Mouse (Mus musculus) R1 (cell line): Measurements from ENCODE around the gene Rabep2.

ENCODE experiments used
- DNase-seq: peaks from one replicate; pipeline ENCODE4 v3.0.0-alpha.2; 2018; ENCODE audit warnings: low read depth, low spot score

Gene Rabep2

DNA sequence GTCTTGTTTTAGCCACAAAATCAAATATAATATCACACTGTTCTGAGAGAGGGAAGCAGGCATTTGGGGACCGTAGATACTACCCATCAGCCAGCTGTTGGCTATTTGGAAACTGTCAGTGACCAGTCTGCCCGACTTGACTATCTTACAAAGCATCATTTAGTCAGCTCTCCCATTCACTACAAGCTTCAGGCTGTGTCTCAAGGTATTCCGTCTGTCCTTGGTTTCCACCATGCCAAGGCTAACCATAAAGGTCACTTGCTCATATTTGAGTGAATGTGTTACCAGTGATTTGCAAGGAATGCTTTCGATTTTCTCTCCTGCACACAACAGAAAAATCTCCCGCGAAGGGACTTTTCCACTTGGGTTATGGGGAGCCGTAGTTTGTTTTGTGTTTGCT lies 6.2 kb downstream of the Rabep2 start:
- DNase-seq = no peak

DNA sequence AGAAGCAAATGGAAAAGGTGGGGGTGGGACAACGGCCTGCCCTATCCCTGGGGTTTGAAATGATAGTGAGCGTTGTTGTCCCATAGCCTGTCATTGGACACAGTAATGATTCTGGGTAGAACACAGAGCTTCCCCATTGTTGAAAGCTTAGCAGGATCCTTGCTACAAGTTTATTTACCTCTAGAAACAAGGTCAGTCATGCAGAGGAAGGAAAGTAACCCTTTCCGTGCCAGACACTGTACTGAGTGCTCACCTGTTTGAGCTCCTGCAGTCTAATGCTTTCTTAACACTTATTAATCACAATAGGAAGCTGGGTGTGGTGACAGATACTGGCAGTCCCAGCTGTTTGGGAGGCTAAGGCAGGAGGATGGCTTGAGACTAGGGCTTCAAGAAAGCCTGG lies 7.2 kb downstream of the Rabep2 start:
- DNase-seq = peak; percentile 64

DNA sequence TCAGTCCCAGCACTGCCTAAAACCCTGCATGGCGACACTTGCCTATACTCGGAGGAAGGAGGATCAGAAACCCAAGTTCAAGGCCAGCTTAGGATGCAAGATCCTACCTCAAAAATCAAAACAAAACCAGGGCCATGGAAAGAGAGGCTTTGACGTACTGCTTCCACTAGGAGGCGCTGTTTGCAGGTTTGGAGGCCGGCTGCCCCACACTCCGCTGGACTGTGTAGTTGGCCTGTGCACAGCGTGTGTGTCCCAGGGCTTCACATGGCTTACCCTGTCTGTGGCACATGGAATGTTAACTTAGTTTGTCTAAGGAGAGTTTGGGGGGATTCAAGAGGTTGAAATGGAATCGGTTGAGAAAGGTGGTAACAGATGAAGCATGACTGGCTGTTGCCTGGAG lies 8.3 kb downstream of the Rabep2 start:
- peak; percentile 70 for DNase-seq

DNA sequence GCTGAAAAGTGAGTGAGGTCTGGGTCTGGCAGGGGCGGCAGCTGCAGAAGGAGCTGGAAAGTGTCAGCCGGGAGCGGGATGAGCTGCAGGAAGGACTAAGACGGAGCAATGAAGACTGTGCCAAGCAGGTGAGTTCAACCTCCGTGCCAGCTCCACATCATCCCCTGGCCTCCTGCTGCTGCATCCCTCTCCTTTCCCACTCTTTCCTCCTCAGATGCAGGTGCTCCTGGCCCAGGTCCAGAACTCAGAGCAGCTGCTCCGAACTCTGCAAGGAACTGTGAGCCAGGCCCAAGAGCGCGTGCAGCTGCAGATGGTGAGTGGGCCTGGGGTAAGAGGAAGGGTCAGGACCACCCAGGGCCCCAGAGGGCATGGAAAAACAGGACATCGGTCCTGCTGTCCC lies 11.6 kb downstream of the Rabep2 start:
- DNase-seq = no peak

DNA sequence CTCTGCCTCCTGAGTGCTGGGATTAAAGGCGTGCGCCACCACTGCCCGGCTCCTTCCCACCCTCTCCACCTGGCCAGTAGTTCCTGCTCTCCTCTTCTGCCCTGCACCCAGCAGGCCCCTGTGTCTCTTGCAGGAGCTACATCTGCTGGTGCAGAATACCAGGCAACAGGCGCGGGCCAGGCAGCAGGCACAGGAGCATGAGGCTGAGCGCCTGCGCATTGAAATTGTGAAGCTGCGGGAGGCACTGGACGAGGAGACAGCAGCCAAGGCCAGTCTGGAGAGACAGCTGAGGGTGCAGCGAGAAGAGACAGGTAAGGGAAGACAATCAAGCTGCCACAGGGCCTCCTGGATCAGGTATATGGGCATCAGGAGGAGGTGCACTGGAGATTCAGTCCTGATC lies 15.4 kb downstream of the Rabep2 start:
- DNase-seq = no peak

DNA sequence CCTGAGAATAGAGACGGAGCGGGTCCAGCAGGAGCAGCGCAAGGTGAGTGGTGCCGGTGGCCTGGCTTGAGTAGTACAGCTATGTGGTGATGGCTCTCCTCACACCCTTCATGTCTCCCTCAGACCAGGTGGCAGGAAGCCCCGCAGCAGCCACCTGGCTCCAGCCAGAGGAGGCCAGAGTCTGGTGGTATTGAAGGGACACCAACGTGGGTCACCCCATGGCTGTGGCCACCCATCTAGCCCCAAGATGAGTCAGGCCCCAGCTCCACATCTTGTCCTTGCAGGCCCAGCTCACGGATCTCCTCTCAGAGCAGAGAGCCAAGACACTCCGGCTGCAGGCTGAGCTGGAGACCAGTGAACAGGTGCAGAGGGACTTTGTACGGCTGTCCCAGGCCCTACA lies 16.0 kb downstream of the Rabep2 start:
- DNase-seq = no peak

DNA sequence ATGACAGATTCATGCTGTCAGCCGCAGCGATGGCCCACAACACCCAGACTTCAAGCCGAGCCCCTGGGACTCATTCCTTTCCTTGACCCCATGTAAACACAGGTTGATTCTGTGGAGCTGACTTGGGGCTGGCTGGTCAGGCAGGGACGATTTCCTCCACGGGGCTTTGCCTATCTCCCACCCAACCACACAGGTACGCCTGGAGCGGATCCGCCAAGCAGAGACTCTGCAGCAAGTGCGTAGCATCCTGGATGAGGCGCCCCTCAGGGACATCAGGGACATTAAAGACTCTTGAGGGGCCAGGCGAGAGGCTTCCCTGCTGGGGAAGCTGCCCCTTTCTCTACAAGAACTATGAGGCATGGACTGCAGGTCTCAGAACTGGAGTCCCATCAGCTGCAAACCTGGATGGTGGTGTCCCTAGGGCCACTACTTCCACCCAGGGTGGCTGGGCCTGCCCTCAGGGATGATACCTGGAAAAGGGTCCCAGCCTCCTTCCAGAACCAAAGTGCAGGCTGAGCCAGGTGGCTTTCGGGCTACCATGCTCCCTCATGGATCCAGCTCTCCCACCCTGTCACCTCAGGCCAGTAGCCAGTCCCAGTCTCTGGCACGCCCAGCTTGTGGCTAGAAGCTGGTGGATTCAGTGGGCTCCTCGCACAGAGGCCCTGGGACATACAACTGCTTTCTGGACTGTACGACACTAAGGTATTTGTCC lies 16.7 kb downstream of the Rabep2 start:
- DNase-seq = no peak

DNA sequence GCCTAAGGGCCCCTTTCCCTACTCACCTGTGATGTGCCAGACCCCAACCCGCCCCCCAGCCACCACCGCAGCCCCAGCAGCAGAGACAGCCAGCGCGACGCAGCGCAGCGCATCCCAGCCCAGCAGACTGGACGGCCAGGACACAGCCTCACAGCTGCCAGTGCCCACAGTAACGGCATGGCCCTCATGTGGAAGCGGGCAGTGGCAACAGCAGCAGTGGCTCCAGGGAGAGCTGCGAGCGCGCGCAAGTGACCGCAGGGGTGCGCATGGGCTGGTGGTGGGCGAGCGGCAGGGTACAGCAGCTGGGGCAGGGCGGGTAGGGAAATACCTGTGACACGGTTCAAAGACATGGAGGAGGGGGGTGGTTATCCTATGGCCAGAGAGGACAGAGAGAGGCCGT lies 17.7 kb downstream of the Rabep2 start:
- no peak for DNase-seq

DNA sequence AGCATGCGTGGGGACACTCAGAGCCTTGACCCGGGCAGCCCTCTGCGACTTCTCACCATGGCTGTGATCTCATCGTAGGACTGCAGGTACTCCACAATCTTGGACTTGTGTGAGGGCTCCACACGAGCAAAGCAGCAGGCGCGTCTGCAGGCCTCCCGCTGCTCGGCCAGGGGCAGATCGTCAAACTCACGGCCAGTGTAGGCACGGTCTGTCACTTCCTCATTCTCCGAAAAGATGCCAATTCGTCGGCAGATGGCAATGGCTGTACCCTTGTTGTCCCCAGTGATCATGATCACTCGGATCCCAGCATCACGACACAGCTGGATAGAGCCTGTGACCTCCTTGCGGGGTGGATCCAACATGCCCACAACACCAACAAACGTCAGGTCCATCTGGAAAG lies 19.9 kb downstream of the Rabep2 start:
- no peak for DNase-seq

DNA sequence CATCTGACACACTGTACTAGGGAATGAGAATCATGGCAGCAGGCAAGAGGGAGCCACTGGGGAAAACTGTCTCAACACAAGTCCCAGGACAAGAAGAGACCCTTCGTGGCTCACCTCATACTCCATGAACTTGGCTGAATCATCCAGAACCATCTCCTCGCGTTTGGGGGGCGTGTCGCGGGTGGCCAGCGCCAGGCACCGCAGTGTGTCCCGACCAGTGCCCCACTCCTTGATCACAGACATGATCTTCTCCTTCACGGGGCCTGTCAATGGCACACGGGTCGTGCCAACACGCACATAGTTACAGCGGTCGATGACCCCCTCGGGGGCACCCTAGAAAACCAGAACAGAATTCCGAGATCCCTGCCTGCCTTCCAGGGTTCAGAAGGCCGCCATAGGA lies 21.4 kb downstream of the Rabep2 start:
- no peak for DNase-seq

DNA sequence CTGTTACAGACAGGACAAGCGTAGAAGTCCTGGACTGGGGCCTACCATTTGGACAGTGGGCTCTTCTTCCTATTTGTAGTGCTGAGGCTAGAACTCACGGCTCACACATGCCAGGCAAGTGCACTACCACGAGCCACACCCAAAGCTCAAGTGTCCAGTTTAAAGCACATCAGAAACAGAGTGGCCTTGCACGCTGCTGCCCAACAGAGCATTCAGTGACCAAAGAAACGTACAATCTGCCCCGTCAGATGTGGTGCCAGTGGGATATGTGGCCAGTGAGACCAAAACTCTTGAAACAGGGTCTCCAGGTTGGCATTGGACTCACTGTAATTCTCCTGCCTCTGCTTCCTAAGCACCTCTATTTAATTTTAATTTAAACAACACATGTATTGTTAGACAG lies 22.1 kb downstream of the Rabep2 start:
- DNase-seq = no peak

DNA sequence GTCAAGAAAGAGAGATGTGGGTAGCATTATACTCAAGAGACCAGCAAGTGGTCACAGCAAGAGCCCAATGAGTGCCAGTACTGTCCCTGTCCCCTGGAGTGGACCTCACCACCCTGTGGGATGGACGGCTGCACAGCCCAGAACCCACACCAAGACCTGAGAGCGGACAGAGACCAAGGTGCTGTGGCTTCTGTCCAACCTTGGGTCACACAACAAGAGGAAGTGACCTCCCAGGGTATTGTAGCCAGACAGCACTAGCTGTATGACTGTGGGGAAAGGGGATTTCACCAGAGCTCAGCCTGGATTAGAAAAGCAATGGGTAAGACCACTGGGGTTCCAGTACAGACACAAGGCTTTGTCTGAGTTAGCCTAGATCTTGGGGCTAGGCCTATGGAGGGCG lies 23.7 kb downstream of the Rabep2 start:
- no peak for DNase-seq

DNA sequence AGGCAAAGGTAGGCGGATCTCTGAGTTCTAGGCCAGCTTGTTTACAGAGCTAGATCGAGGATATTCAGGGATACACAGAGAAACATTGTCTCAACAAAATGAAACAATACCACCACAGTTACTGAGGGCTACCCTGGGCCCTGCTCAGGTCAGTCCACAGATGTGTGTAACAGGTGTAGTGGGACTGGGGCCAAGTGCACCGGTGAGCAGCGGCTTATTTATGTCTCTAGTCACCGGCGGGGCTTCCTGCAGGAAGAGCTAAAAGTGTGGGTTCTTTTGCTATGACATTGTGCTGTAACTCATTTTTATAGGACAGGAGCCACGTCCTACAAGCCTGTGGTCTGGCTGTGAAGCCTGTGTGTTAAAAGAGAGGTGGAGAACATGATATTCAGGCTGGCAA lies 25.3 kb downstream of the Rabep2 start:
- no peak for DNase-seq

DNA sequence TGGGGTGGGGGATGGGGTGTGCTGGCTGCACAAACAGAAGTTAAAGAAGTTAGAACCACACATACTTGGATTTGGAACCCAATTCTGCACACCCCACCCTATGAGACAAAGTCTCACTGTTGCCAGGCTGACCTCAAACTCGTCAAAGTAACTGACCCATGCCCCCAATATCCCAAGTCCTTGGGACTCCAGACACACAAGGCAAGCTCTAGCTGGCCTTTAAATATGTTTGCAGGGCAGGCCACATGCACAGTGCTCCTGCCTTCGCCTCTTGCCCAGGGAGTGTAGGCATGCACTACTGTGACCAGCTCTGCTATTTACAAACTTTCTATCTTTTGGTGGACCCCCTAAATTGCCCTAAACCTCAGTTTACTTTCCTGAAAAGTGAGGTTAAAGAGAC lies 26.7 kb downstream of the Rabep2 start:
- no peak for DNase-seq

DNA sequence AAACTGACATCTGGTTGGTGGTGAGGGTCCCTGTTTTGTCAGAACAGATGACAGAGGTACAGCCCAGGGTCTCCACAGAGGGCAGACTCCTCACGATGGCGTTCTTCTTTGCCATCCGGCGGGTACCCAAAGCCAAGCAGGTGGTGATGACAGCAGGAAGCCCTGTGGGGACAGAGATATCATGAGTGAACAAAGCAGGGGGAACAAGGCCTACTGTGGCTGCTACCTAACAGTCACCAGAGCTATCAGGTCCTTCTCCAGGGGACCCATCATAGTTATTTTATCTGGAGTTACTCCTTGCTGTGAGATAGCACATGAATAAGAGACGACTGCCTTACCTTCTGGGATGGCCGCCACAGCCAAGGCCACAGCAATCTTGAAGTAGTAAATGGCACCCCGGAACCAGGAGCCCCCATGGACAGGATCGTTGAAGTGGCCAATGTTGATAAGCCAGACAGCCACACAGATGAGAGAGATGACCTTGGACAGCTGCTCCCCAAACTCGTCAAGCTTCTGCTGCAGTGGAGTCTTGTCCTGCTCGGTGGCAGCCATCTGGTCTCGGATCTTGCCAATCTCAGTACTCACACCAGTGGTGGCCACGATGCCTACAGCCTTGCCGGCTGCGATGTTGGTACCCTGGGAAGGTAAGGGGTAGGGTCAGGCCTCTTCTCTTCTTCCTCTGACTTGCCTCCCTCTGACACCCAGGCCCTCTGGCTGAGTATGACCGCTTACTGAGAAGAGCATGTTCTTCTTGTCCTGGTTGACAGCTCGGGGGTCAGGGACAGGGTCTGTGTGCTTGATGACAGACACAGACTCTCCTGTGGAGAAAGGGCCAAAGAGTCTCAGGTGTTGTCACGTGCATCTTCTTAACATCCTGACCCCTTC lies 28.1 kb downstream of the Rabep2 start:
- DNase-seq = no peak

DNA sequence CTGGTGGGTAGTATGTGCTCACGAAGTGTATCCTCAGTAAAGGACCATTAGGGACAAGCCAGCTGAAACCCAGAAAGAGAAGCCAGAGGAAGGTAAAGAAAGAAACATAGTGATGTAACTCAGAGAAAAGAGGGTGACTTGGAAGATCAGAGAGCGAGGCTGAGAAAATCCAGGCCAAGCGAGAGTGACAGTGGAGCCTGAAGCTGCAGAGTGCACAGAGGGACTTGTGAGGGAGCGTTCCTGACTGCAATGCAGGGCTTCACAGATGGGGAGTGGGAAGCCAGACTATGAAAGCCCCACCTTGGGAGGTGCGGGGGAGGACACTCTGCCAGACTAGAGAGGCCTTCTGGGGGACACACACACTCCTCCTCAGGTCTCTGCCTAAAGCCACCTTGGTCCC lies 29.7 kb downstream of the Rabep2 start:
- DNase-seq = no peak

DNA sequence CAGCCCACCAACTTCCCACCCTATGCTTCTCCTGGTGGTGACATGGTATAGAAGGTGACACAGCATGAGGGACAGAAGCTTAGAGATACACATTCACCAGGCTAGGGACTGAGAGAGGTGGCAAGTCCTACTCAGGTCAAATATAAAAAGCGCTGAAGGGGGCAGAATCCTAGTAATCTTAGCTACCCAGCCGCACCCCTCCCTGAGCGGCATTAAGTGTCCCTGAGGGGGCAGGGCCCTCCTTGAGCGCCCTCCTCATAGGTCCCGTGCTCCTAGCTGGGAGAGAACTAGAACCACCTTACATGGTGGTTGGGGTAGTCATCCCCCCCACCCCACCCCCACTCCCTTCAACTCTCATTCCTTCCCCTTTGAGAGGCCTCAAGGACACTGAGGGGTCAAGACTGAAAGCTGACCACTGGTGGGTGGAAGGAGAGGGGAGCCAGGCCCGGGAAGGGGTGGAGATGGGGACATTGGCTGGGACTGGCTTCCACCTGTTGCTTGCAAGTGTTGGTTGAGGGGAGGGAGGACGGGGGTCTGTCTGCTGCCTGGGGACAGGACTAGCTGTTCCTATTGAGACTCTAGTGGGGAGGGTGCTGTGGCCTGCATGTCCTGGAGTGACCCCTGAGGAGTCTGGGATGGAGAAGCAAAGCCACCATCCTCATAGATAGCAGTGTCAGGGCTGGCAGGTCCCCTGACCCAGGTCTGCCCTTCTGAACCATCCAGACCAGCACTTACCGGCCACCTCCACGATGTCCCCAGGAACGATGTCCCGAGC lies 30.5 kb downstream of the Rabep2 start:
- DNase-seq = no peak

DNA sequence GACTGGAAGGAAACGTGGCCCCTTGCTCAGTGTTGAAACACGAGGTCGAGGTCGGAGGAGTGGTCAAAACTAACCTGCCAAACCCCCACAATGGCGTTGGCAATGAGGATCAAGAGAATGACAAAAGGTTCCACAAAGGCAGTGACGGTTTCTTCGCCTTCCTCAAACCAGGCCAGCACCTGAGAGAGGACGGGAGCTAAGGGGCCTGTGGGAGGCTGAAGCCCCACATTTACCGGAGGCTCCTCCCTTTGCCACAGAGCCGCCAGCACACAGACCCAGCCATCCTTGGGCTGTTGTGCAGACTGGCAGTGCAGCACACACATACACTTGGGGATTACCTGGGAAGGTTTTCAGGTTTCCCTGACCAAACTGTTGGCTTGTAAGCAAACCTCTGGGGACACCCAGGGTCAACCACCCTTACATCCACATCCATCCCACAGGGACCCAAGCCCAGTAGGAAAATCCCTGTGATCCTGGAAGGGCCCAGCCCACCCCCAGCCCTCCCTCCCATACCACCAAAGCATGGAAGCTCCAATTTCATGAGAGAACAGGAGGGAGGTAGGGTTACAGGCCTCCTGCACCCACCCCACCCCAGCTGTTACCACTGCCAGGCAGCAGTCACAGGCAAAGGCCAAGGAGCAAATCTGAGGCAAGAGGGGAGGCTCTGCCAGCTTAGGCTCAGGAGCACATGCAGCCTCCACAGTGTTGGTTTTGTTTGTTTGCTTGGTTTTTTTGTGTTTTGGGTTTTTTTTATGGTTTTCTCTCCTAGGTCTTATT lies 32.3 kb downstream of the Rabep2 start:
- no peak for DNase-seq

DNA sequence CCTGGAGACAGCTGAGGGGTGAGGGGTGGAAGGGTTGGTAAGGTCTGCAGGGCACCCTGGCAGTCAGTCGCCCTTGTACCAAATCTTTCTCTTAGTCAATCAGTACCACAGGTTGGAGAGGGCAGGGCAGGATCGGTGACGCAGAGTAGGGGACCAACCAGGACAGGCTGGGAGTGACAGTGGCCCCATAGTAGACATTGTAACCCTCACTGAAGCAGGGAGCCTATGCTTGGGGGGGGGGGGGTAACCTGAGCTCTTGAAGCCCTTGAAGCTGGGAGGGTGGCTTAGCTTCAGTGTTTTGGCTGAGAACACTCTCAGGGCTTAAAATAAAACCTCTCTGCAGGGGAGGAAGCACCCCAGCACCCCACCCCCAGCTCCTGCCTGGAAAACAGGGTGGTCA lies 33.1 kb downstream of the Rabep2 start:
- no peak for DNase-seq

DNA sequence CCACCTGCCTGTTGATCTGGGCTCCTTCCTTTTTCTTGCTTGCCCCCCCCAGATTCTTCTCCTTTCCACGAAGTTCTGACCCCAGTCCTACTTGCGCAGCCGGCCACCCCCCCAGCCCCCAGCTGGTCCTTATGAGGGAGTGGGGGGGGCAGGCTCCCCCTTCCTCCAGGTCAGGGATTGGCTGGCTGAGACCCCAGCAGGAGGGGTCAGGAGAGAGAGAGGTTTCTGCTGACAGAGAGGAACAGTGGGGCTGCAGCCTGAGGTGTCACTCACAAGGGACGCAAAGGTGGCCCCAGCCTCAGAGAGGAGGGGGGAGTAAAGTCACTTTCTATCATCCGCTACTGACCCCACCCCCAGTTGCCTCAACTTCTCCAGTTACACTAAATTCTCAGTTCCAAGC lies 34.4 kb downstream of the Rabep2 start, which contains the start of gene Atp2a1:
TSS of gene Atp2a1 (minus strand) at position 105 of the 400 bp plus-strand sequence.
- no peak for DNase-seq

DNA sequence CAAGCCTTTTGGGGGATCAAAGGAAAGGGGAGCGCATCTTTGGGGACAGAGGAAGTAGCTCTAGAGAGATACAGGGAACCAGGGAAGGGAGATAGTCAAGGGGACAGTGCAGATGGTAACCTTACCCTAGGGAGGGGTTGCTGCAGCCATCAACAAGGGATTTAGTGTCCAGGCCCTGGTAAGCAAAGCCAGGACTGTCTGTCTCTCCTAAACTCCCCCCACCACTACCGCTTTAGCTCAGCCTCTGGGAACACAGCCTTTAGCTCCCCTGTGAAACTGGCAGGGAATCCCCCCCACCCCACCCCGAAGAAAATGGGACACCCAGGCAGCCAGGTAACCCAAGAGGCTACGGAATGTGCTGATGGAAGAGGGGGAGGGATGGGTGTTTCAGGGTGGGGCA lies 35.0 kb downstream of the Rabep2 start:
- no peak for DNase-seq

DNA sequence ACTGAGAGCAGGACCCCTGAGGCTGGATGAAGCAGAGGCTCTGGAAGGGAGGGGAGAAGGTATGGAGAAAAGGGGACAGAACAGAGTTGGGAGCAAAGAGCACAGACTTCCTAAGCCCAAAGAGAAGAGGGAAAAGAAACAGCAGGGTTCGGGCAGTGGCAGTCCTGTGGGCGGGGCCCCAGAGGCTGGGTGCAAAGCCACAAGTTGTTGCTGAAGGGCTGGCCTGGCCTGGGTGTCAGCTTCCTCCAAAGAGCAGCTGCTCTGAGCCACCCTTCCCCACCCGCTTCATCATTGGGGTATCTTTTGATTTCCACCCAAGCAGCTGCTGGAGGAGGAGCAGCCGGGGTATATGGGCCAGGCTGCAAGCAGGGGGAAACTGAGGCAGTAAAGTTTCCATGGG lies 35.6 kb downstream of the Rabep2 start:
- no peak for DNase-seq
